Mouse (Mus musculus) kidney, postnatal 0 days (tissue): ENCODE results near the gene Suco. TPM values are rescaled to one million over a fixed set of nuclear protein-coding genes. Genes with fewer than 3 reads are reported as not detected.

Experiments used
- ATAC-seq: fragments of 200-750 bp; cut with Nextera tagmentation; replicated peaks from 2 replicates; pipeline ENCODE4 v1.8.0; 2017; ENCODE audit warnings: low read depth, moderate number of reproducible peaks, moderate TSS enrichment, moderate library complexity; ENCODE audit not compliant: low FRiP score
- DNase-seq: peaks from one replicate; pipeline ENCODE4 v3.0.0-alpha.2; 2016; ENCODE audit warnings: low spot score
- H3K27ac ChIP-seq: fragments of 300-500 bp; sonication (generic); 2 replicates; pipeline ENCODE4 v1.5.1; 2014; ENCODE audit warnings: mild to moderate bottlenecking
- H3K27me3 ChIP-seq: fragments of 300-500 bp; sonication (generic); 2 replicates; pipeline ENCODE4 v1.6.1; 2014; ENCODE audit warnings: low read length, mixed read lengths; ENCODE audit not compliant: insufficient read depth
- H3K36me3 ChIP-seq: fragments of 300-500 bp; sonication (generic); 2 replicates; pipeline ENCODE4 v1.6.1; 2014; ENCODE audit warnings: low read length, mixed read lengths; ENCODE audit not compliant: insufficient read depth
- H3K4me1 ChIP-seq: fragments of 300-500 bp; sonication (generic); replicated peaks from 2 replicates; pipeline ENCODE4 v1.6.1; 2014; ENCODE audit warnings: antibody characterized with exemption, low read length, mixed read lengths; ENCODE audit not compliant: insufficient read depth
- H3K4me2 ChIP-seq: fragments of 300-500 bp; sonication (generic); 2 replicates; pipeline ENCODE4 v1.6.1; 2014; ENCODE audit warnings: mild to moderate bottlenecking, low read length, moderate library complexity, mixed read lengths
- H3K4me3 ChIP-seq: fragments of 300-500 bp; sonication (generic); replicated peaks from 2 replicates; pipeline ENCODE4 v1.5.1; 2014; ENCODE audit warnings: low read depth, low read length
- H3K9ac ChIP-seq: fragments of 300-500 bp; sonication (generic); 2 replicates; pipeline ENCODE4 v1.6.1; 2014; ENCODE audit warnings: low read depth, low read length
- H3K9me3 ChIP-seq: fragments of 300-500 bp; sonication (generic); replicated peaks from 2 replicates; pipeline ENCODE4 v1.6.1; 2016; ENCODE audit warnings: low read length, inconsistent platforms, mixed read lengths
- CTCF ChIP-seq: IDR thresholded peaks from 2 replicates; pipeline ENCODE4 v1.5.1; 2016; ENCODE audit warnings: antibody characterized with exemption, low read depth, mild to moderate bottlenecking, moderate library complexity
- WGBS: fragments of 180-500 bp; shearing (Covaris S2); extraction: QIAGEN DNeasy Blood & Tissue Kit; methylation state at CpG from one replicate; pipeline ENCODE4 v1.1.7; 2014; 5-methylcytosine and 5-hydroxymethylcytosine counted together
- polyA plus RNA-seq: library from polyadenylated mRNA; unstranded; fragments of >200 nt; fragmentation: Nextera tagmentation; extraction: Ambion mirVana; gene quantifications from 2 replicates; pipeline ENCODE4 v1.2.1, GENCODE M21; 2015

Suco gene
- polyA plus RNA-seq: 22.0 and 23.6 TPM in 2 replicates

- Histone ChIP-seq H3K27me3 (no peaks in the 10 kb centered on the region), H3K27ac (peak within 1 kb of the TSS; percentile 95), H3K4me1 (no peaks in the 10 kb centered on the region), H3K4me3 (peak within 1 kb of the TSS; percentile 87), H3K9me3 (no peaks in the 10 kb centered on the region), H3K36me3 (no peaks in the 10 kb centered on the region), H3K9ac (peak within 1 kb of the TSS; percentile 82), H3K4me2 (peak within 1 kb of the TSS; percentile 67)
- 0% methylated on average over 46 of the region's 74 CpGs for WGBS
- ATAC-seq (peak; percentile 99), DNase-seq (peak; percentile 100)
- no peak for TF ChIP-seq CTCF
Measured at GRCm38 (mm10) chr1:161876553-161877447, at the start of gene Suco. TSS of gene Suco (minus strand) at chr1:161876682.

GRCm38 (mm10) chr1:161925281-161925805 is 48.9 kb upstream of the Suco start:
- Histone ChIP-seq H3K4me3 (no peak overlapping the region), H3K27ac (no peak overlapping the region), H3K36me3 (no peaks in the 10 kb centered on the region), H3K9ac (no peak overlapping the region), H3K27me3 (no peaks in the 10 kb centered on the region), H3K4me1 (no peaks in the 10 kb centered on the region), H3K4me2 (no peak overlapping the region), H3K9me3 (no peaks in the 10 kb centered on the region)
- no peak for TF ChIP-seq CTCF
- WGBS: 92% methylated on average over 13 of the region's 13 CpGs
- no peak for ATAC-seq
- no peak for DNase-seq

- WGBS: 59% methylated on average over 3 of the region's 3 CpGs
- H3K4me2 ChIP-seq: no peak overlapping the region
- no peaks in the 10 kb centered on the region for H3K9me3 ChIP-seq
- H3K36me3 ChIP-seq: no peaks in the 10 kb centered on the region
- no peak overlapping the region for H3K4me3 ChIP-seq
- no peak overlapping the region for H3K27ac ChIP-seq
- H3K9ac ChIP-seq: no peak overlapping the region
- ATAC-seq (no peak), DNase-seq (no peak)
- no peak for TF ChIP-seq CTCF
- H3K27me3 ChIP-seq: no peaks in the 10 kb centered on the region
- H3K4me1 ChIP-seq: no peaks in the 10 kb centered on the region
Measured at GRCm38 (mm10) chr1:161924321-161924720, 47.8 kb upstream of the Suco start.

GRCm38 (mm10) chr1:161921928-161922327 is 45.4 kb upstream of the Suco start:
- 79% methylated on average over 6 of the region's 6 CpGs for WGBS
- Histone ChIP-seq H3K27me3 (no peaks in the 10 kb centered on the region), H3K9ac (no peak overlapping the region), H3K27ac (no peak overlapping the region), H3K4me1 (0 out of 2 replicates have a peak, but pooled peaks cover 4% of the 10 kb centered on the region), H3K9me3 (no peaks in the 10 kb centered on the region), H3K4me2 (no peak overlapping the region), H3K4me3 (no peak overlapping the region), H3K36me3 (no peaks in the 10 kb centered on the region)
- no peak for ATAC-seq
- DNase-seq: no peak
- TF ChIP-seq CTCF: no peak

- no peaks in the 10 kb centered on the region for H3K27me3 ChIP-seq
- DNase-seq: no peak
Measured at GRCm38 (mm10) chr1:161920475-161921454, 44.3 kb upstream of the Suco start.

GRCm38 (mm10) chr1:161919594-161919993 is 43.1 kb upstream of the Suco start:
- Histone ChIP-seq H3K27ac (no peak overlapping the region), H3K36me3 (no peaks in the 10 kb centered on the region), H3K27me3 (no peaks in the 10 kb centered on the region), H3K4me2 (no peak overlapping the region), H3K4me1 (0 out of 2 replicates have a peak, but pooled peaks cover 4% of the 10 kb centered on the region), H3K9me3 (no peaks in the 10 kb centered on the region), H3K9ac (no peak overlapping the region), H3K4me3 (no peak overlapping the region)
- ATAC-seq (no peak), DNase-seq (no peak)
- no peak for TF ChIP-seq CTCF
- 92% methylated on average over 2 of the region's 2 CpGs for WGBS

More at GRCm38 (mm10) chr1:161920475-161921454, 44.3 kb upstream of the Suco start:
- Histone ChIP-seq H3K4me3 (no peak overlapping the region), H3K36me3 (no peaks in the 10 kb centered on the region), H3K27ac (no peak overlapping the region), H3K9ac (no peak overlapping the region), H3K4me1 (0 out of 2 replicates have a peak, but pooled peaks cover 4% of the 10 kb centered on the region), H3K4me2 (no peak overlapping the region), H3K9me3 (no peaks in the 10 kb centered on the region)
- no peak for ATAC-seq
- no peak for TF ChIP-seq CTCF
- 84% methylated on average over 9 of the region's 9 CpGs for WGBS
